ENCODE assay signal across 17 mouse cellular contexts in the genomic region with DNA sequence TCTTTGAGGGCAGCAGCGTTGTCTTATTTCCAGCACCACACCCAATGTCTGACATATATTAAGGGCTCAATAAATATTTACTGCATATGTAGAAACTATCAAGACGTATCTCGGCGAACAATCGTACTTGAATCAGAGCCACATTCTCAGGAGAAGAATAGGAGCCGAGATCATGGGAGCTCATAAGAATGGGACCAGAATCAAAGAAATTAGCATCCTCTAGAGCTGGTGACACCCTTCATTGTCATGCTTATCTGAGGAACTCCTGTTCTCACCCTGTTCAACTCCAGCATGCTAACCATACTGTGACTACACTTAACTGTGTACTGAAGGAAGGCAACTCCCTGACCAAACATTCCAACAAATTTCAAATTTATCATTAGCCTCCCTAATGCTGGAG.
"Had no signal": no experiment of that assay in that cellular context is flagged by ENCODE, and none has a peak within 500 bp of the region (broad histone marks: within the 10 kb centered on the region; RNA-seq: fewer than 3 reads in every experiment).

No protein-coding gene starts in this region.

- H3K27me3 ChIP-seq: midbrain, embryonic 12.5 days; neural tube, embryonic 13.5 days; neural tube, embryonic 15.5 days; stomach, embryonic 15.5 days had no signal

- H3K4me1 ChIP-seq: midbrain, embryonic 10.5 days; midbrain, embryonic 12.5 days; neural tube, embryonic 13.5 days; stomach, embryonic 15.5 days had no signal

- H3K9me3 ChIP-seq: midbrain, embryonic 10.5 days; midbrain, embryonic 12.5 days; neural tube, embryonic 13.5 days; neural tube, embryonic 15.5 days; stomach, embryonic 15.5 days had no signal

- H3K4me3 ChIP-seq: midbrain, embryonic 10.5 days; midbrain, embryonic 12.5 days; myocyte; neural tube, embryonic 13.5 days; neural tube, embryonic 15.5 days; stomach, embryonic 15.5 days had no signal

- H3K36me3 ChIP-seq: midbrain, embryonic 10.5 days; midbrain, embryonic 12.5 days; neural tube, embryonic 13.5 days; neural tube, embryonic 15.5 days; stomach, embryonic 15.5 days had no signal

- H3K27ac ChIP-seq: midbrain, embryonic 10.5 days; midbrain, embryonic 12.5 days; neural tube, embryonic 13.5 days; neural tube, embryonic 15.5 days; stomach, embryonic 15.5 days; stomach, postnatal 0 days had no signal

- DNase-seq: lung, adult 18-20 months; lung, embryonic 14.5 days; lung, postnatal 10 days; lung, postnatal 4 days; midbrain, embryonic 14.5 days; retina, postnatal 1 day; right cerebral cortex, adult 18-20 months; right cerebral cortex, postnatal 25 days; thymus, adult 2 months; thymus, postnatal 4 days had no signal

- H3K9ac ChIP-seq: lung, embryonic 14.5 days; midbrain, embryonic 12.5 days; neural tube, embryonic 13.5 days; neural tube, embryonic 15.5 days; stomach, embryonic 15.5 days had no signal
